Mouse (Mus musculus): ENCODE data around the gene Gga1.

DNA sequence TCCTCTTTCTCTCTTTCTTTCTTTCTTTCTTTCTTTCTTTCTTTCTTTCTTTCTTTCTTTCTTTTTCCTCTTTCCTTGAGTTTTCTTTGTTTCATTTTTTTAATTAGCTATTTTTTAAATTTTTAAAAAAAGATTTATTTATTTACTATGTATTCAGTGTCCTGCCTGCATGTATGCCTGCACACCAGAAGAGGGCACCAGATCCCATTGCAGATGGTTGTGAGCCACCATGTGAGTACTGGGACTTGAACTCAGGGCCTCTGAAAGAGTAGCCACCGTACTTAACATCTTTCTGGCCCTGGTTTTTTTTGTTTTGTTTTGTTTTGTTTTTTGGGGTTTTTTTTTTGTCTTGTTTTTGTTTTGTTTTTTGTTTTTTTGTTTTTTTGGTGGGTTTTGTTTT is 47.4 kb upstream of the Gga1 start:
- TF ChIP-seq CTCF (IDR thresholded peaks at IDR 0.05; ENCODE audit: low read depth) (peak; percentile 39), EP300 (IDR thresholded peaks at IDR 0.05; ENCODE audit: low read depth) (no peak)
